Mouse (Mus musculus): ENCODE results near the gene Nubp2. TPM values are rescaled to one million over a fixed set of nuclear protein-coding genes. Genes with fewer than 3 reads are reported as not detected.

Nubp2 gene
- polyA plus RNA-seq, 1 experiment from 2014 or later: 44.1 TPM

DNA sequence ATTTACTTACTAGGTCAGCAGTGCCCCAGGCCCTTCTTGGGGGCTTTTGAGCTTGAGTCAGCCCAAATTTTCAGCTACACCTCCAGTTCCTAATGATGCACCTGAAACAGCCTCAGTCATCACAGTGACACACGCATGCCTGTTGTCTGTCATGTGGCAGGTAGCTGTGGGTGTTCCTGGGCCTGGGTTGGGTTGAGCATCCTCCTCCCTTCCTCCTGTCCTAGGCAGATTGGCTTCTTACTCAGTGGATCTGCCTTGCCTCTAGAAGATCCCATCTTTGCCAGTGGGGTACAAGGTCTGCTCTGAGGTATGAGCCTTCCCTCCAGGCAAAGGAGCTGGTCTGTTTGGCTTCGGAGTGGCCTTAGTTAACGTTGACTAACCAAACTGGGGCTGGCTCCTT, 2.7 kb upstream of the Nubp2 start:
- Histone ChIP-seq H3K4me1 (ENCODE audit: control insufficient read depth, insufficient read depth, low read length) (peaks cover 21% of the 10 kb centered on the region), H3K36me3 (ENCODE audit: control insufficient read depth, insufficient read depth, low read length) (peaks cover 14% of the 10 kb centered on the region), H3K9me3 (replicated peaks; ENCODE audit: control insufficient read depth, low read length) (no peaks in the 10 kb centered on the region), H3K4me2 (ENCODE audit: low read depth, low read length) (no peak overlapping the region), H3K27ac (ENCODE audit: low read length) (no peak overlapping the region), H3K27me3 (ENCODE audit: control insufficient read depth, insufficient read depth, low read length) (no peaks in the 10 kb centered on the region), H3K9ac (ENCODE audit: low read length) (no peak overlapping the region), H3K4me3 (replicated peaks; ENCODE audit: low read length) (no peak overlapping the region)
- ATAC-seq (ENCODE audit: insufficient read depth, low FRiP score): no peak
- 86% methylated on average over 3 of the region's 3 CpGs for WGBS

DNA sequence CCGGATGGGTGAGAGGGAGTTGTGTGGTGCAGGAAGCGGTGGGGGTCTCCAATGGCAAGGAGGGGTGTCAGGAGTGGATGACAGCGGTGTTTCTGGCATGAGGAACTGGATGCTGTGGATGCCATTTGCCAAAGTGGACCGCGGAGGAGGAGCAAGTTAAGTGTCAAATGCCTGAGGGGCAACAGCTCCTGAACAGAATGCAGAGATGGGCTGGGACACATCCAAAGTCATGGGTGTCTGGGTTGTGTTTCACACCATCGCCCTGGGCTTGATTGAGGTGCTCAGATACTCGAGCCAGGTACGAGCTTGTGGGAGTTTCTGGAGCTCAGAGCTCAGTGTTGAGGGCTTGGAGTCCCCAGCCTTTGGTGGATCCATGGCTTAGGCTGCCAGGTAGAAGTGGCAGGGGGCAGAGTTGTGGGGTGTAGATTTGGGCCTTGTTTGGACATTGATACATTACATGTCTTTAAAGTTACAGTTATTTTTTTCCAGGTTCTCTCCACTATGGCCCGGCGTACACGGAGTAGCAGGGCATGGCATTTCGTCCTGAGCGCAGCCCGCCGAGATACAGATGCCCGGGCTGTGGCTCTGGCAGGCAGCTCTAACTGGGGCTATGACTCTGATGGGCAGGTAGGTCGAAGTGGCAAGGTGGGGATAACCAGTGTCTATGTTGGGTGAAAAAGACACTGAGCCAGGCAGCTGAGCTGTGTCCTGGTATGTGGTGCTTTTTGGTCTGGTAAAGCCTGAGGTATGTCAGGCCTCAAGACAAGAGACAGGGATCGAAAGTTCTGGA, 1.3 kb upstream of the Nubp2 start:
- Histone ChIP-seq H3K4me1 (ENCODE audit: control insufficient read depth, insufficient read depth, low read length) (peaks cover 18% of the 10 kb centered on the region), H3K9me3 (replicated peaks; ENCODE audit: control insufficient read depth, low read length) (no peaks in the 10 kb centered on the region), H3K4me3 (replicated peaks; ENCODE audit: low read length) (peak overlapping the region; percentile 94), H3K4me2 (ENCODE audit: low read depth, low read length) (peak overlapping the region; percentile 98), H3K27ac (ENCODE audit: low read length) (no peak overlapping the region), H3K9ac (ENCODE audit: low read length) (peak overlapping the region; percentile 90), H3K36me3 (ENCODE audit: control insufficient read depth, insufficient read depth, low read length) (peaks cover 8% of the 10 kb centered on the region; the same call in 1 of the 2 replicates), H3K27me3 (ENCODE audit: control insufficient read depth, insufficient read depth, low read length) (no peaks in the 10 kb centered on the region)
- ATAC-seq (ENCODE audit: insufficient read depth, low FRiP score): no peak
- 60% methylated on average over 18 of the region's 18 CpGs for WGBS

DNA sequence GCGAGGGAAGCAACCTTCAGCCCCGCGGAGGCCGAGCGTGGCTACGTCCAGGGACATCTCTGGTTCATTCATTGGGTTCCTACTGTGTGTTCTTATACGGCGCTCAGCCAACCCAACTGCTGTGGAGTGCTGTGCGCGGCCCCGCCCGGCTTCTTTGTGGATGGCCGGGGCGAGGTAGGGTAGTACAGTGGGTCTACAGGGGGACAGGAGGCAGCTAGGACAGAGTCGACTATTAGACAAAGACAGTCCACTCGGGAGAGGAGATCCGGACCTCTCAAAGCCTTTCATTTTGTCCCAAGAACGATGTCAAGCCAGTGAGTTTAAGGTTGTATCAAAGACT, 753 bp upstream of the Nubp2 start:
- Histone ChIP-seq H3K9ac (ENCODE audit: low read length) (peak overlapping the region; percentile 90), H3K4me3 (replicated peaks; ENCODE audit: low read length) (peak overlapping the region; percentile 94), H3K4me1 (ENCODE audit: control insufficient read depth, insufficient read depth, low read length) (peaks cover 18% of the 10 kb centered on the region), H3K27me3 (ENCODE audit: control insufficient read depth, insufficient read depth, low read length) (no peaks in the 10 kb centered on the region), H3K36me3 (ENCODE audit: control insufficient read depth, insufficient read depth, low read length) (peaks cover 8% of the 10 kb centered on the region; the same call in 1 of the 2 replicates), H3K4me2 (ENCODE audit: low read depth, low read length) (peak overlapping the region; percentile 98), H3K27ac (ENCODE audit: low read length) (peak overlapping the region; percentile 64), H3K9me3 (replicated peaks; ENCODE audit: control insufficient read depth, low read length) (no peaks in the 10 kb centered on the region)
- 1% methylated on average over 18 of the region's 18 CpGs for WGBS
- ATAC-seq (ENCODE audit: insufficient read depth, low FRiP score): peak; percentile 6; the same call in 1 of the 2 replicates

DNA sequence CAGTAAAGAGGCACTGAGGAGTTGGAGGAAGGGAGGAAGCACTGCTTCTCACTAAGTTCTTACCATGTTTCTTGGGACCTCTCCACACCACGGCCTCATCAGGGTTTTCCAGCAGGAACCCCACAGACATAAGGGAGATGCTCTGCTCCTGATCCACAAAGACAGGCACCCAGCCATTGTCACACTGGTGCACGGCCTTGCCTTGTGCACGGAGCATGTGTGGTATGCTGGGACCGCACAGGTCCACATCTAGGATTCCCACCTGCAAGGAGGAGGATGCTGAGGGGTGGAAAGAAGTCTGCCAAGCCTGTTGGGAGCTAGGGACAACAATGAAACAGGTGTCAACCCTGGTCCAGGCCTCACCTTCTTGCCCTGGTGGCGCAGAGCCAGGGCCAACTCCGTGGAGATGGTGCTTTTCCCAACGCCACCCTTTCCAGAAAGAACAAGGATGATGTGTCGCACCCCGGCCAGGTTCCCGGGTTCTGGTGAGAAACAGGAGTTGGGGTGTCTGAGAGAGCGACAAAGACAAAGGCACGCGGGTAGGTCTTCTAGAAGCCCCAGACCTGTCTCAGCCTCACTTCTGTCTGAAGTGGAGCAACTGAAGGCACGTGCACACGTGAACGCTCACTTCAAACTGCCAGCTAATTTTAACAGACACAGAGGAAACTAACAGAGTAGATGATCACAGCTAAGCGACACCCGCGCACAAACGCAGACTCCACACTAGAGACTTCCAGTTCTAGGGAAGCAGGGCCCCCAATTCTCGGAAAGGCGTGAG, 604 bp downstream of the Nubp2 start:
- no peaks in the 10 kb centered on the region for H3K27me3 ChIP-seq (ENCODE audit: control insufficient read depth, insufficient read depth, low read length)
- no peaks in the 10 kb centered on the region for H3K9me3 ChIP-seq (replicated peaks; ENCODE audit: control insufficient read depth, low read length)
- no peaks in the 10 kb centered on the region; the same call in 1 of the 2 replicates for H3K36me3 ChIP-seq (ENCODE audit: control insufficient read depth, insufficient read depth, low read length)
- H3K27ac ChIP-seq (ENCODE audit: low read length): no peak overlapping the region
- 21% methylated on average over 22 of the region's 22 CpGs for WGBS
- peak overlapping the region; percentile 63 for H3K4me2 ChIP-seq (ENCODE audit: low read depth, low read length)
- ATAC-seq (ENCODE audit: insufficient read depth, low FRiP score): no peak
- H3K9ac ChIP-seq (ENCODE audit: low read length): peak overlapping the region; percentile 71
- peaks cover 18% of the 10 kb centered on the region for H3K4me1 ChIP-seq (ENCODE audit: control insufficient read depth, insufficient read depth, low read length)
- peak overlapping the region; percentile 81 for H3K4me3 ChIP-seq (replicated peaks; ENCODE audit: low read length)

DNA sequence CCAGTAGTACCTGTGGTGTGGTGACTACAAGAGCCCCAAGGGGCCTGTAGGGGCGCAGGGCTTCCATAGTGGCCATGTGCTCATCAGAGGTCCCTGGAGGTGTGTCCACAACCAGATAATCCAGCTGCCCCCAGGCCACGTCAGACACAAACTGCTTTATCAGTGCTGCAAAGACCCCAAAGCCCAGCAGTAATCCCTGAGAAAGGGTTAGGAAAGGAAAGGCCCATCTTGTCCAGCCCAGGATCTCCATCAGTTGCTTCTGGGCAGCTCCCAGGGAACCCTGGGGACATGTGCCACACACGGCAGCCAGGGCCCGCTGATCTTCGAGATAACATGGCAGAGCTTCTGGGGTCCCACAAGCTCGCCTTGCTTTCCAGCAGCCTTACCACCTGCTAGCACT, 1.8 kb downstream of the Nubp2 start:
- Histone ChIP-seq H3K9me3 (replicated peaks; ENCODE audit: control insufficient read depth, low read length) (no peaks in the 10 kb centered on the region), H3K9ac (ENCODE audit: low read length) (no peak overlapping the region), H3K27me3 (ENCODE audit: control insufficient read depth, insufficient read depth, low read length) (no peaks in the 10 kb centered on the region), H3K4me2 (ENCODE audit: low read depth, low read length) (no peak overlapping the region), H3K36me3 (ENCODE audit: control insufficient read depth, insufficient read depth, low read length) (no peaks in the 10 kb centered on the region; the same call in 1 of the 2 replicates), H3K27ac (ENCODE audit: low read length) (no peak overlapping the region), H3K4me1 (ENCODE audit: control insufficient read depth, insufficient read depth, low read length) (peaks cover 18% of the 10 kb centered on the region), H3K4me3 (replicated peaks; ENCODE audit: low read length) (no peak overlapping the region)
- 84% methylated on average over 6 of the region's 6 CpGs for WGBS
- no peak for ATAC-seq (ENCODE audit: insufficient read depth, low FRiP score)

DNA sequence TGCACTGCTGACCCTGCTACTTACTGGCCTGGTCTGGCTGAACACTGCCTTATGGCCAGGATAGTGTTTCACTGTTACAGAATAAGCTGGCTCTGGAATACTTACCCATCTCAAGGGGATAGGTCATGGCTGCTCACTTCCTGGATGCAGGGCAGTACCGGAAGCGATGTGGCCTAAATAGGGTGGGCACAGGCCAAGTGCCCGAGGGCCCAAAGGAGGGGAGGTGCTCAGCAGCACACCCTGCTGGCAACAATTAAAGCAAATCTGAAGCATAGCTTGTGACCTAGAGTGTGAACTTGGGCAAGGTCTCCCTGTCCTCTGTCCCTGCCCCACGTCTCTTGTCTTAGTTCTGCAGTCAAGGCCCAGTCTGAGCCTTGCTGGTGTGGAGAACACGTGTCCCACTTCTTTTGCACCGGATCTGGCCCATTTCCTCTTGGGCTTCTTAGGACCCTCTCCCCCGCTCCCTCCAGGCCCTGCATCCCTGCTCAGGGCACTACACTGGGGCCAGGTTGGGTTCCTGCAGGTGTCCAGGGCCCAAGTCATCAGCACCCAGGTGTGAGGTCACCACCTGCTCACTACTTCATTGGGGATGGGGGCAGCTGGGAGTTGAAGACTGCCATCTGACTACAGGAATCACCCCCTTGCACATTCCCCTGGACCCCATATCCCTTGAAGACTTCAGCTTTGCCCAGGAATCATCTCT, 4.3 kb downstream of the Nubp2 start:
- Histone ChIP-seq H3K4me1 (ENCODE audit: control insufficient read depth, insufficient read depth, low read length) (peaks cover 12% of the 10 kb centered on the region), H3K9me3 (replicated peaks; ENCODE audit: control insufficient read depth, low read length) (no peaks in the 10 kb centered on the region), H3K4me3 (replicated peaks; ENCODE audit: low read length) (no peak overlapping the region), H3K4me2 (ENCODE audit: low read depth, low read length) (no peak overlapping the region), H3K27me3 (ENCODE audit: control insufficient read depth, insufficient read depth, low read length) (no peaks in the 10 kb centered on the region), H3K27ac (ENCODE audit: low read length) (no peak overlapping the region), H3K9ac (ENCODE audit: low read length) (no peak overlapping the region), H3K36me3 (ENCODE audit: control insufficient read depth, insufficient read depth, low read length) (no peaks in the 10 kb centered on the region; the same call in 1 of the 2 replicates)
- WGBS: 45% methylated on average over 7 of the region's 7 CpGs
- ATAC-seq (ENCODE audit: insufficient read depth, low FRiP score): no peak

DNA sequence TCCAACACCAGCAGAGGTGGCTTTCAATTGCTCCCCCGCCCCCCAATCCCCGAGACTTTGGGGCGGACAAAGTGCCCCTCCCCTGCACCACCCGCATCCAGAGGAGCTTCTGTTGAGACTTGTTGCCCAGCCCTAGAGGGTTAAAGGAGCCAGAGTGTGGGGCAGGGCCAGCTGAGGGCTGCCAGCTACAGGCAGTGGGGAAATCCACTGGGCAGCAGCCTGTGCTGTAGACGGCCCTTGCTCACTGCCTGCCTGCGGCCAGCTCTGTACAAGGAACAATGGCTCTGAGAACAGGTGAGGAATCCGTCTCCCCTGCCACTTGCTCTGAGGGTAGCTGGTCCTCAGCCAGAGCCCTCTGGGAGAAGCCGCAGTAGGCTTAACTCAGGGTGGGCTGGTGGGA, 7.6 kb downstream of the Nubp2 start:
- peak overlapping the region; percentile 3; the same call in 1 of the 2 replicates for H3K4me3 ChIP-seq (replicated peaks; ENCODE audit: low read length)
- peak; percentile 18; the same call in 1 of the 2 replicates for ATAC-seq (ENCODE audit: insufficient read depth, low FRiP score)

DNA sequence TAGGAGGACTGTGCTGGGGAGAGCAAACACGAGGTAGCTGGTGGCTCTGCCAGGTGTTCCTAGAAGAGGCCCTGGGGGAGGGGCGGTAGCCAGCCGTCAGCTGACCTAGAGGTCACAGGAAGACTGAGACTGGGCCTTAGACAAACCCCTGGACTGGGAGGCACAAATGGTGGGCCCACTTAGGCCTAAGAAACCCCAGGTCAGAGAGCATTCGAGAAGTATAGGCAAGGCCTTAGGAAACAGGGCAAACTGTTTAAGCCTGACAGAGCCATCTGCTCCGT, 8.1 kb downstream of the Nubp2 start:
- H3K27me3 ChIP-seq (ENCODE audit: control insufficient read depth, insufficient read depth, low read length): no peaks in the 10 kb centered on the region
- peak; percentile 73 for ATAC-seq (ENCODE audit: insufficient read depth, low FRiP score)
- peak overlapping the region; percentile 66 for H3K9ac ChIP-seq (ENCODE audit: low read length)
- 16% methylated on average over 5 of the region's 5 CpGs for WGBS
- H3K4me3 ChIP-seq (replicated peaks; ENCODE audit: low read length): peak overlapping the region; percentile 16
- no peaks in the 10 kb centered on the region for H3K9me3 ChIP-seq (replicated peaks; ENCODE audit: control insufficient read depth, low read length)
- H3K27ac ChIP-seq (ENCODE audit: low read length): peak overlapping the region; percentile 46
- H3K4me1 ChIP-seq (ENCODE audit: control insufficient read depth, insufficient read depth, low read length): peaks cover 6% of the 10 kb centered on the region; the same call in 1 of the 2 replicates
- no peaks in the 10 kb centered on the region for H3K36me3 ChIP-seq (ENCODE audit: control insufficient read depth, insufficient read depth, low read length)
- peak overlapping the region; percentile 44 for H3K4me2 ChIP-seq (ENCODE audit: low read depth, low read length)

More for the DNA sequence above, 7.6 kb downstream of the Nubp2 start:
- Histone ChIP-seq H3K4me1 (ENCODE audit: control insufficient read depth, insufficient read depth, low read length) (peaks cover 6% of the 10 kb centered on the region; the same call in 1 of the 2 replicates), H3K4me2 (ENCODE audit: low read depth, low read length) (peak overlapping the region; percentile 44; the same call in 1 of the 2 replicates), H3K9me3 (replicated peaks; ENCODE audit: control insufficient read depth, low read length) (no peaks in the 10 kb centered on the region), H3K36me3 (ENCODE audit: control insufficient read depth, insufficient read depth, low read length) (no peaks in the 10 kb centered on the region), H3K27me3 (ENCODE audit: control insufficient read depth, insufficient read depth, low read length) (no peaks in the 10 kb centered on the region), H3K9ac (ENCODE audit: low read length) (peak overlapping the region; percentile 66), H3K27ac (ENCODE audit: low read length) (peak overlapping the region; percentile 46; the same call in 1 of the 2 replicates)
- 65% methylated on average over 8 of the region's 8 CpGs for WGBS
